Mouse (Mus musculus) midbrain, embryonic 14.5 days (tissue): ENCODE measurements around the gene Camk1d. TPM values are rescaled to one million over a fixed set of nuclear protein-coding genes. Genes with fewer than 3 reads are reported as not detected.

Experiments
- ATAC-seq: fragments of 200-750 bp; cut with Nextera tagmentation; 2 replicates; pipeline ENCODE4 v1.8.0; 2017; ENCODE audit warnings: moderate number of reproducible peaks, moderate library complexity; ENCODE audit not compliant: low FRiP score, low TSS enrichment
- DNase-seq: peaks from one replicate; pipeline ENCODE4 v3.0.0-alpha.2; 2015
- H3K27ac ChIP-seq: fragments of 300-500 bp; sonication (generic); replicated peaks from 2 replicates; pipeline ENCODE4 v1.5.1; 2014; ENCODE audit warnings: mild to moderate bottlenecking, low read depth, low read length, moderate library complexity
- H3K27me3 ChIP-seq: fragments of 300-500 bp; sonication (generic); 2 replicates; pipeline ENCODE4 v1.6.1; 2014; ENCODE audit warnings: low read length, control low read depth, mixed read lengths; ENCODE audit not compliant: control insufficient read depth, insufficient read depth
- H3K36me3 ChIP-seq: fragments of 300-500 bp; sonication (generic); 2 replicates; pipeline ENCODE4 v1.6.1; 2014; ENCODE audit warnings: low read length, control low read depth; ENCODE audit not compliant: control insufficient read depth, insufficient read depth
- H3K4me1 ChIP-seq: fragments of 300-500 bp; sonication (generic); 2 replicates; pipeline ENCODE4 v1.6.1; 2014; ENCODE audit warnings: mild to moderate bottlenecking, antibody characterized with exemption, low read length, control low read depth; ENCODE audit not compliant: control insufficient read depth, insufficient read depth
- H3K4me2 ChIP-seq: fragments of 300-500 bp; sonication (generic); 2 replicates; pipeline ENCODE4 v1.6.1; 2014; ENCODE audit warnings: mild to moderate bottlenecking, low read length, moderate library complexity
- H3K4me3 ChIP-seq: fragments of 300-500 bp; sonication (generic); replicated peaks from 2 replicates; pipeline ENCODE4 v1.5.1; 2014; ENCODE audit warnings: low read depth, low read length
- H3K9ac ChIP-seq: fragments of 300-500 bp; sonication (generic); replicated peaks from 2 replicates; pipeline ENCODE4 v1.6.1; 2014; ENCODE audit warnings: mild to moderate bottlenecking, low read length, moderate library complexity
- H3K9me3 ChIP-seq: fragments of 300-500 bp; sonication (generic); 2 replicates; pipeline ENCODE4 v1.6.1; 2016; ENCODE audit warnings: low read length, control low read depth, mixed read lengths; ENCODE audit not compliant: control insufficient read depth
- WGBS: fragments of 180-500 bp; shearing (Covaris S2); extraction: QIAGEN DNeasy Blood & Tissue Kit; methylation state at CpG from one replicate; pipeline ENCODE4 v1.1.7; 2014; 5-methylcytosine and 5-hydroxymethylcytosine counted together
- polyA plus RNA-seq: library from polyadenylated mRNA; unstranded; fragments of >200 nt; fragmentation: Nextera tagmentation; extraction: Ambion mirVana; gene quantifications from 2 replicates; pipeline ENCODE4 v1.2.1, GENCODE M21; 2014

The Camk1d gene
- polyA plus RNA-seq, 1 experiment from 2014 or later = 6.0 TPM

DNA sequence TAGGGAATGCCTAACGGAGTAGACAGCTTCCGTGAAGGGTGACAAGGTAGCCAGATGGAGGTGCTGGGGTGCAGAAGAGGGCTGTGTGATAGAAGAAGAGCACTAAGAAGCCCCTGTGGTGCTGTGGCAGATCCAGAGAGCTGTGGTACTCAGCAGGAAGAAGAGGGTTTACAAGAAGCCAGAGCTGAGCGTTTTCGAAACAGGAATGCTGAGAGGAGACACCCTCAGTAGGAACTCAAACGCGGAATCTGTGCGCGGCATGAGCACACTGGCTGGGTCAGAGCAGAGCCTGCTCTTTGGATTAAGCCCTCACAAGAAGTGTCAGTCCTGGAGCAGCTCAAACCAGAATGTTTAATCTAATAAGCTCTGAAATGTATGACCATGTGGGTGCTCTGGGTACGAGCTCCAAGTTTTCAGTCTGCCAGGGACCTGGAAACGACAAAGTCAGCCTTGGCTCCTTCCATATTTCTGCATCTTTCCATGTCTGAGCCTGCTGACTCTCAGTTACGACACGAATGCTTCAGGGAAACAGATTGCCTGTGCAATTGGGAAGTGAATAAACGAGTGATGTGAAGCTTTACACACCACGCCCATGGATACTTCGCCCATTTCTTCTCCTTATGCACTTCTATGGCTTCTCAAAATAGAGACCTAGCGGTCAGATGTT, 278.6 kb downstream of the Camk1d start:
- no peak overlapping the region for H3K4me2 ChIP-seq
- DNase-seq = no peak

DNA sequence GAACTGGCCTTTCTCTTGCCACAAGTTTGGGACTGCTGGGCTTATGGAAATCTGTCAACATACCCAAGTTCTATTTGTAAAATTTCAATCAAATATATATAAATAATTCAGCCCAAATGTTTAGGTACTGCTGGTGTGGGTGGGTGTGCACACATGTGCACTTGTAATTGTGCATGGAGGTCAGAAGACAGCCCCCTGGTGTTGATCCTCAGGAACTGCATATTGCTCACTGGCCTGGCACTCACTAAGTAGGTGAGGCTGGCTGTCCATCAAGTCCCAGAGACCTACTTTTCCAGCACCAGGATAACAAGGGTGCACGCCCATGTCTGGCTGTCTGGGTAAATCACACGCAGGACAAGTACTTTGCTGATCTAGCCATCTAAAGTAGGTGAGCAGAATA, 283.0 kb downstream of the Camk1d start:
- no peaks in the 10 kb centered on the region for H3K9me3 ChIP-seq
- ATAC-seq (no peak), DNase-seq (peak; percentile 36)
- no peak overlapping the region for H3K27ac ChIP-seq
- H3K4me3 ChIP-seq = no peak overlapping the region
- 72% methylated on average over 2 of the region's 2 CpGs for WGBS
- no peaks in the 10 kb centered on the region; the same call in 1 of the 2 replicates for H3K27me3 ChIP-seq
- H3K9ac ChIP-seq = no peak overlapping the region
- 0 out of 2 replicates have a peak, but pooled peaks cover 2% of the 10 kb centered on the region for H3K4me1 ChIP-seq
- H3K4me2 ChIP-seq = no peak overlapping the region
- H3K36me3 ChIP-seq = no peaks in the 10 kb centered on the region

More for the DNA sequence above, 278.6 kb downstream of the Camk1d start:
- H3K36me3 ChIP-seq = no peaks in the 10 kb centered on the region
- no peaks in the 10 kb centered on the region for H3K27me3 ChIP-seq
- H3K27ac ChIP-seq = no peak overlapping the region
- H3K4me1 ChIP-seq = no peaks in the 10 kb centered on the region
- ATAC-seq = no peak
- 87% methylated on average over 16 of the region's 16 CpGs for WGBS
- H3K9ac ChIP-seq = no peak overlapping the region
- H3K9me3 ChIP-seq = no peaks in the 10 kb centered on the region
- no peak overlapping the region for H3K4me3 ChIP-seq

DNA sequence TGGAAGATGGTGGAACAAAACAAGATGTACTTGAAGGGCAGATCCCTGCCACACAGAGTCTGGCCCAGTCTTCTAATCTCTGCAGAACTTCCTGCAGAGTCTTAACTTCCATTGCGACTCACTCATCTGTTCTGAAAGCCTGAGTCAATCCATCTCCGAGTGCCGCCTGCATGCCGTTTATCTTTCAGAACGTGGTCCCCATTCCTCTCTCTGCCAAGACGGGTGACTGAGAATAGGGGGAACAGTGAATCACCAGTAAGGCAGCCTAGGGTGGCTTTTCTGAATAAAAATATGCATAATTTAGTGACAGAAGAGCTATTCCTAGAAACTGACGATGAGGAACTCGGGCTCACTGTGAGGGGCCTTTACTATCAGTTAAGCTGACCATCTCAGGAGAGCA, 284.4 kb downstream of the Camk1d start:
- Histone ChIP-seq H3K9me3 (no peaks in the 10 kb centered on the region), H3K27ac (no peak overlapping the region), H3K9ac (no peak overlapping the region), H3K4me1 (0 out of 2 replicates have a peak, but pooled peaks cover 6% of the 10 kb centered on the region), H3K4me2 (no peak overlapping the region), H3K36me3 (no peaks in the 10 kb centered on the region), H3K4me3 (no peak overlapping the region), H3K27me3 (no peaks in the 10 kb centered on the region; the same call in 1 of the 2 replicates)
- WGBS = 44% methylated on average over 8 of the region's 8 CpGs
- ATAC-seq (no peak), DNase-seq (no peak)

DNA sequence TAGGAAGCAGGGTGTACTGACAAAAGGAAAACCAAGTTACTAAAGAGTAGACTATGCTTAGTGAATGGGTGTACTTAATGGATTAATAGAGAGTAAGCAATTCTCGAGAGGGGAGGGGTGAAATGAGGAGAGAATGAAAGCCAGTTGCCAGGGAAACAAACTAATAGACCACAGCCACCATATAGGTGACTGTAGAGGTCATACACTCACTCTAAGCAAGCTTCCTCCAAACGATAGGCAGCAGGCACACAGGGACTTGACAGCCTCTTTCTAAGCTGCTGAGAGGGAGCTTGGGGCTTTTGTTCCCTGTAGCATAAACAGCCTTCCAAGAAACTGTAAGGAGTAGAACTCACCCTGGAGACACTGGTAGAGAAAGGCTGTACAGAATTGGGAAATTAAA, 288.2 kb downstream of the Camk1d start:
- H3K4me3 ChIP-seq = no peak overlapping the region
- H3K9me3 ChIP-seq = no peaks in the 10 kb centered on the region
- DNase-seq (peak; percentile 53), ATAC-seq (no peak)
- H3K4me1 ChIP-seq = 0 out of 2 replicates have a peak, but pooled peaks cover 6% of the 10 kb centered on the region
- no peak overlapping the region for H3K4me2 ChIP-seq
- H3K27me3 ChIP-seq = no peaks in the 10 kb centered on the region; the same call in 1 of the 2 replicates
- no peak overlapping the region for H3K9ac ChIP-seq
- WGBS = 8% methylated on average over 2 of the region's 2 CpGs
- H3K36me3 ChIP-seq = no peaks in the 10 kb centered on the region
- H3K27ac ChIP-seq = no peak overlapping the region

DNA sequence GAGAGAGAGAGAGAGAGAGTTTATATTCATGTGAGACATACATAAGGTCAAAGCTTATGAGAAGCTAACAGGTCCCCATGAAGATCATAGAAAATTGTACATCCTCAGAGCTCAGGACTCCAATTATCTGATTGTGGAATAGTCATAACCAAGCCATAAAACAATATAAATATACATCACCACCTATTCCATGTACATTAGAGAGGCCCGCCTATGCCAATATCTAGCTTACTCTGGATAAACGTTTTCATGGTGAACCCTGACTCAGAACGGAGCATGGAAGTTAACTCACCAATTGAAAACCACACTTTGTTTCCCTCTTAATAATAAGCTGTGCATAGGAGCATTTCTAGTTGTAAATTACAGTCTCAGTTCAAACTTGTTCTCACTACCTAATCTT, 288.7 kb downstream of the Camk1d start:
- Histone ChIP-seq H3K4me1 (0 out of 2 replicates have a peak, but pooled peaks cover 6% of the 10 kb centered on the region), H3K9ac (no peak overlapping the region), H3K36me3 (no peaks in the 10 kb centered on the region), H3K4me3 (no peak overlapping the region), H3K27me3 (no peaks in the 10 kb centered on the region; the same call in 1 of the 2 replicates), H3K27ac (no peak overlapping the region), H3K9me3 (no peaks in the 10 kb centered on the region), H3K4me2 (no peak overlapping the region)
- WGBS = 68% methylated on average over 3 of the region's 3 CpGs
- no peak for ATAC-seq
- no peak for DNase-seq

DNA sequence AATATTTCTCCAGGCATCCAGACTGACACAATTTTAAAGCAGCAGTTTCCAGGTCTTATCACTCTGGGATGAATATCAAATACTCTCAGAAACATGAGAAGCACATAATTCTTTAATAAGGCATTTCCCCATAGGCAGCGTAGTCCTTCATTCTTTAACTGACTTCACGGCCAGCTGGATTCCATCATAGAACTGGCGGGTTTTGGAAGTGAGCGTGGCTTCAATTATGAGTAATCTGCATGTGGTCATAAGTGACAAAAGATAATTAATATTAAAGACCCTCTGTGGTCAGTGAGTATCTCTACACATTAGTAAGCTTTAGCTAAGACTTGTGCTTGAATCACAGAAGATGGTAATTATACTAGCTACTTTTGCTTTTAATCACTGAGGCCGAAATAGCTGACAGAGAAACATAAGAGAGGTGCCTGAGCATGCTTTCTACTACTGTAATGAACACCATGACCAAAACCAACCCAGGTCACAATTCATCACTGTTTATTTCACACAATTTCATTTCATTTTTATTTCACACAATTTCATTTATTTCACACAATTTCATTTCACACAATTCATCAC, 293.6 kb downstream of the Camk1d start:
- no peak overlapping the region for H3K27ac ChIP-seq
- DNase-seq (peak; percentile 39), ATAC-seq (no peak)

DNA sequence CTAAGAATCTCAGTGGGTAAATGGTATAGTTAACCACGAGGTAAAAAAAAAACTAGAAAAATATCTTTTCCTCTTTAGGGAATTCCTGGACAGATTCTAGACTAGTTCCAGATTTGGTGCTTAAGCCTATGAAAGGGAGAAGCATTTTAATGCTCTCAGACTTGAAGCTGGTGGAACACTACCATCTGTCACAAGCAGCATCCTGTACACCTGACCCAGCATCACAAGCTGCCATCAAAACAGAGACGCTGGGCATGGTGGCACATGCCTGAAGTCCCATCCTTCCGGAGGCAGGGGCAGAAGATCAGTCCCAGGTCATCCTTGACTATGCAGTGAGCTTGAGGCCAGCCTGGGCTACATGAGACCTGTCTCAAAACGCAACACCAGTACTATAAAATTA, 295.5 kb downstream of the Camk1d start:
- Histone ChIP-seq H3K27me3 (no peaks in the 10 kb centered on the region), H3K36me3 (no peaks in the 10 kb centered on the region), H3K4me2 (no peak overlapping the region), H3K4me1 (no peaks in the 10 kb centered on the region), H3K9ac (no peak overlapping the region), H3K9me3 (no peaks in the 10 kb centered on the region), H3K4me3 (no peak overlapping the region), H3K27ac (no peak overlapping the region)
- 91% methylated on average over 4 of the region's 4 CpGs for WGBS
- ATAC-seq = no peak
- no peak for DNase-seq

More for the DNA sequence above, 293.6 kb downstream of the Camk1d start:
- WGBS = 56% methylated on average over 5 of the region's 5 CpGs
- no peak overlapping the region for H3K4me3 ChIP-seq
- H3K4me1 ChIP-seq = no peaks in the 10 kb centered on the region
- H3K4me2 ChIP-seq = no peak overlapping the region
- no peaks in the 10 kb centered on the region for H3K27me3 ChIP-seq
- H3K36me3 ChIP-seq = no peaks in the 10 kb centered on the region
- no peak overlapping the region for H3K9ac ChIP-seq
- no peaks in the 10 kb centered on the region for H3K9me3 ChIP-seq

DNA sequence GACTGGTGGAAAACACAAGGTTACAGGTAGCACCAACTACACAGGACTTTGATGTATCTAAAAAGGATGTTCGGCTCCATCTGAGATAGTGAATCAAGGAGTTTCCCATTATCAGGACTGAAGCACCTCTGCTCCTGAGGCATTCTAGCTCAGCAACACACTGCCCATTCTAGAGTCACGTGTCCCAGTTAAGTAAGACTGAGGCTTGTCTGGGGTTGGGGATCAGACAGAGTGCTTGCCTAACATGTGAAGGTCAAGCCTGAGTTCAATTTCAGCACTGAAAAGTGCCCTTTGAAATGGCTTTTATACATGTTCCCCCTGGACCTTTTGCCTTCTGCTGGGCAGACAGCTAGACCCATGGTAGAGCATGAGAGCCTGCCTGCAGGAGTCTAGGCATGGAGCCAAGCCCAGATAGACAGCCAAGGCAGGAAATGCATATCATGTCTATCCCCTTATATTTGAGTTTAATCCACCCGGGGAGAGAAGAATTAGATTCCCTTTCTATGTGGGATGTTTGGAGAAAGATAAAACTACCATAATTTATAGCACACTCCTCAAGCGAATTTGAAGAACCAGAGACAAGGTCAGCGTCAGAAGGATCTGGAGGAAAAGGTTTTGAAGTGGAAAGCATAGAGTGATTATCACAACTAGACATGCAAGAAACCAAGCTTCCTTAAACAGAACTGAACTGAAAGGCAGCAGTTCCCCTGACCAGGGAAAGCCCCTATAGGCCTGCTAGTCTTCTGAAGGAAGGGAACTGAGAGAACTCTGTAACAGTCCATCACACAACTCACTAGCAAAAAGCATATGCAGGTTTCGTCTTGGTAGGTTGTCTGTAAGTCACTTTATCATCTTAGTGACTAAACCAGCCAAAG, 296.9 kb downstream of the Camk1d start:
- no peak overlapping the region for H3K9ac ChIP-seq
- H3K4me1 ChIP-seq = no peaks in the 10 kb centered on the region
- no peak overlapping the region for H3K27ac ChIP-seq
- H3K4me2 ChIP-seq = no peak overlapping the region
- H3K4me3 ChIP-seq = no peak overlapping the region
- peak; percentile 31 for DNase-seq
- H3K27me3 ChIP-seq = no peaks in the 10 kb centered on the region
- ATAC-seq = no peak
- H3K36me3 ChIP-seq = no peaks in the 10 kb centered on the region
- 85% methylated on average over 6 of the region's 6 CpGs for WGBS
- no peaks in the 10 kb centered on the region for H3K9me3 ChIP-seq
